Mouse (Mus musculus): ENCODE data around the gene Igfbpl1.

GRCm38 (mm10) chr4:45848825-45849156, 22.1 kb upstream of the Igfbpl1 start:
- TF ChIP-seq EP300 (IDR thresholded peaks at IDR 0.05; ENCODE audit: insufficient read depth, low read depth, low read length), result no peak
- TF ChIP-seq CTCF (IDR thresholded peaks at IDR 0.05), result no peak
- no peak for TF ChIP-seq POLR2A (IDR thresholded peaks at IDR 0.05; ENCODE audit: insufficient read depth, low read depth, low read length)
